Mouse (Mus musculus) lung, embryonic 14.5 days (tissue): Measurements from ENCODE around the gene Lgr4. TPM values are rescaled to one million over a fixed set of nuclear protein-coding genes. Genes with fewer than 3 reads are reported as not detected.

Experiments used
- ATAC-seq: fragments of 200-750 bp; cut with Nextera tagmentation; 2 replicates; pipeline ENCODE4 v1.8.0; 2017; ENCODE audit warnings: mild to moderate bottlenecking, moderate TSS enrichment, moderate library complexity; ENCODE audit not compliant: insufficient read depth
- DNase-seq: peaks from one replicate; pipeline ENCODE4 v3.0.0-alpha.2; 2015
- H3K27ac ChIP-seq: fragments of 300-500 bp; sonication (generic); 2 replicates; pipeline ENCODE4 v1.5.1; 2014; ENCODE audit warnings: low read depth, mild to moderate bottlenecking, moderate library complexity
- H3K27me3 ChIP-seq: fragments of 300-500 bp; sonication (generic); 2 replicates; pipeline ENCODE4 v1.6.1; 2014; ENCODE audit warnings: low read length, control low read depth; ENCODE audit not compliant: insufficient read depth
- H3K36me3 ChIP-seq: fragments of 300-500 bp; sonication (generic); 2 replicates; pipeline ENCODE4 v1.6.1; 2014; ENCODE audit warnings: control low read depth; ENCODE audit not compliant: insufficient read depth
- H3K4me1 ChIP-seq: fragments of 300-500 bp; sonication (generic); 2 replicates; pipeline ENCODE4 v1.6.1; 2014; ENCODE audit warnings: antibody characterized with exemption, control low read depth; ENCODE audit not compliant: insufficient read depth
- H3K4me2 ChIP-seq: fragments of 300-500 bp; sonication (generic); 2 replicates; pipeline ENCODE4 v1.6.1; 2014; ENCODE audit warnings: mild to moderate bottlenecking
- H3K4me3 ChIP-seq: fragments of 300-500 bp; sonication (generic); 2 replicates; pipeline ENCODE4 v1.5.1; 2014; ENCODE audit warnings: low read depth, low read length
- H3K9ac ChIP-seq: fragments of 300-500 bp; sonication (generic); 2 replicates; pipeline ENCODE4 v1.6.1; 2014
- H3K9me3 ChIP-seq: fragments of 300-500 bp; sonication (generic); 2 replicates; pipeline ENCODE4 v1.6.1; 2016; ENCODE audit warnings: low read depth, low read length, control low read depth
- CTCF ChIP-seq: IDR thresholded peaks from 2 replicates; pipeline ENCODE4 v1.5.1; 2016; ENCODE audit warnings: antibody characterized with exemption, low read depth
- WGBS: fragments of 180-500 bp; shearing (Covaris S2); extraction: QIAGEN DNeasy Blood & Tissue Kit; methylation state at CpG from one replicate; pipeline ENCODE4 v1.1.7; 2014; 5-methylcytosine and 5-hydroxymethylcytosine counted together
- polyA plus RNA-seq: library from polyadenylated mRNA; unstranded; fragments of >200 nt; fragmentation: Nextera tagmentation; extraction: Ambion mirVana; gene quantifications from 2 replicates; pipeline ENCODE4 v1.2.1, GENCODE M21; 2014

The Lgr4 gene
- polyA plus RNA-seq, 1 experiment from 2014 or later, result 3.4 TPM

DNA sequence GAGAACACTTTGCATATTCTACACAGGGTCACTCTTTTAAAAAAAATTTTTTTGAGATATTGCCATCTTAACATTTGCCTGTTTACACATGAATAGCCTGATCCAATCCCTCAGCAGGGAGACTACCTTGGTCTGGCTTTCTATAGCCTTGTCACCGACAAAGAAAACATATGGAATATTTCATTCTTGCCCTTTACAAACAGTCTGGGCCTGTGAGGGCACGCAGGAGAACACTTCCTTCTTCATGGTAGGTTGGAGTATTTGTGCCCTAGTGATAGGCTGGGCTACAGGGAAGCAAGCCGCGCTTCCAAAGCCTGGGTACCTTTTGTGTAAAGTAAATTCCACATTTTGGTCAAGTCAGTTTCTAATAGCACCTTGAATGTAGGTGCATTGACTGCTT, 11.3 kb downstream of the Lgr4 start:
- Histone ChIP-seq H3K9ac (no peak overlapping the region), H3K4me1 (peaks cover 8% of the 10 kb centered on the region), H3K27ac (no peak overlapping the region), H3K36me3 (no peaks in the 10 kb centered on the region), H3K4me2 (no peak overlapping the region), H3K9me3 (no peaks in the 10 kb centered on the region), H3K27me3 (no peaks in the 10 kb centered on the region), H3K4me3 (no peak overlapping the region)
- ATAC-seq (no peak), DNase-seq (no peak)
- no peak for TF ChIP-seq CTCF
- 53% methylated on average over 4 of the region's 4 CpGs for WGBS

DNA sequence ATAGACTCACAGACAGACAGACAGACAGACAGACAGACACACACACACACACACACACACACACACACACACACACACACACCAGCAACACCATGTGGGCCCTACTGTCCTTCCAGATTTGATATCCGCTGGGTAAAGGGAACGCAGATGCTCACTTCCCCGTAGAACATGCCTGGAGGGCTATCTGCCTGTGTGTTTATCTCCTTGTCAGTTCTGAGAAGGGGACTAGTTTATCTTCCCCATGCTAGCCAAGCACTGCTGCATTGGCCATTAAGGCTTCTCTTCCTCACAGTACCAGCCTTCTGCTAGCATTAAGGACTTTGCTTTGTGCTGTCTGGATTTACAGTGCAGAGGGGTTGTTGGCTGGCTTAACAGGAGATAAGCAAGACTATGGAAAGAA, 11.8 kb downstream of the Lgr4 start:
- H3K9ac ChIP-seq, result no peak overlapping the region
- H3K4me3 ChIP-seq, result no peak overlapping the region
- DNase-seq (no peak), ATAC-seq (no peak)
- H3K4me2 ChIP-seq, result no peak overlapping the region
- TF ChIP-seq CTCF, result no peak
- 48% methylated on average over 3 of the region's 3 CpGs for WGBS
- peaks cover 8% of the 10 kb centered on the region for H3K4me1 ChIP-seq
- H3K9me3 ChIP-seq, result no peaks in the 10 kb centered on the region
- H3K27me3 ChIP-seq, result no peaks in the 10 kb centered on the region
- no peak overlapping the region for H3K27ac ChIP-seq
- no peaks in the 10 kb centered on the region for H3K36me3 ChIP-seq

DNA sequence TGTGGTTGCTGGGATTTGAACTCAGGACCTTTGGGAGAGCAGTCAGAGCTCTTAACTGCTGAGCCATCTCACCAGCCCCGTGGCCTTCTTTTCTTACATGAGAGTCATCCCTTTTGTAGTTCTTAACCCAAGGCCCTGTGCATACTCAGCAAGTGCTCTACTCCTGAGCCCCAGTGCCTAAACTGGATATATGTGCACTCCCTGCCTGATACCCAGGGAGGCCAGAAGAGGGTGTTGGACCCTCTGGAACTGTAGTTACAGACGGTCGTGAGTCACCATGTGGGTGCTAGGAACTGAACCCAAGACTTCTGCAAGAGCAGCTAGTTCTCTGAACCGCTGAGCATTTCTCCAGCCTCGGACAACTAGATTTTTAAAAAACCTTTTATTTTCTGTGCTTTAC, 12.9 kb downstream of the Lgr4 start:
- H3K4me2 ChIP-seq, result no peak overlapping the region
- ATAC-seq, result no peak
- H3K4me3 ChIP-seq, result no peak overlapping the region
- H3K27me3 ChIP-seq, result no peaks in the 10 kb centered on the region
- H3K9me3 ChIP-seq, result no peaks in the 10 kb centered on the region
- H3K27ac ChIP-seq, result no peak overlapping the region
- WGBS, result 88% methylated on average over 5 of the region's 5 CpGs
- no peaks in the 10 kb centered on the region for H3K36me3 ChIP-seq
- TF ChIP-seq CTCF, result no peak
- no peak overlapping the region for H3K9ac ChIP-seq
- H3K4me1 ChIP-seq, result peaks cover 8% of the 10 kb centered on the region
- DNase-seq, result no peak

DNA sequence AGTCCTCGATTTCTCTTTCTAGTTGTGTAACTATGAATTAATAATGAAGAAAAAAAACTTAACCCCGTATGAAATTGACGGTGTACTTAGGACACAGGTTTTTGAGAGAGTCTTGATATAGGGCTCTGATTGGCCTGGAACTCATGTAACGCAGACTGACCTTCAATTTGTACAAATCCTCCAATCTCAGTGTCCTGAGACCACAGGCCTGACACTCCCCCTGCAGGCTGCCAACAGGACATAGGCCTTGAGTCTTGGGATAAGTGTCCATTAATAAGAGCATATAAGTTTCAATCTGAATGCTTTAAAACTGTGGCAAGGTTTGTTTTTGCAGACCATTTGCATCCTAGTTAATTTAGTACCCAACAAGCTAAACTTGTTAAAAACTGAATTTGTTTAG, 13.3 kb downstream of the Lgr4 start:
- Histone ChIP-seq H3K4me1 (peaks cover 8% of the 10 kb centered on the region), H3K4me3 (no peak overlapping the region)
- ATAC-seq, result no peak

DNA sequence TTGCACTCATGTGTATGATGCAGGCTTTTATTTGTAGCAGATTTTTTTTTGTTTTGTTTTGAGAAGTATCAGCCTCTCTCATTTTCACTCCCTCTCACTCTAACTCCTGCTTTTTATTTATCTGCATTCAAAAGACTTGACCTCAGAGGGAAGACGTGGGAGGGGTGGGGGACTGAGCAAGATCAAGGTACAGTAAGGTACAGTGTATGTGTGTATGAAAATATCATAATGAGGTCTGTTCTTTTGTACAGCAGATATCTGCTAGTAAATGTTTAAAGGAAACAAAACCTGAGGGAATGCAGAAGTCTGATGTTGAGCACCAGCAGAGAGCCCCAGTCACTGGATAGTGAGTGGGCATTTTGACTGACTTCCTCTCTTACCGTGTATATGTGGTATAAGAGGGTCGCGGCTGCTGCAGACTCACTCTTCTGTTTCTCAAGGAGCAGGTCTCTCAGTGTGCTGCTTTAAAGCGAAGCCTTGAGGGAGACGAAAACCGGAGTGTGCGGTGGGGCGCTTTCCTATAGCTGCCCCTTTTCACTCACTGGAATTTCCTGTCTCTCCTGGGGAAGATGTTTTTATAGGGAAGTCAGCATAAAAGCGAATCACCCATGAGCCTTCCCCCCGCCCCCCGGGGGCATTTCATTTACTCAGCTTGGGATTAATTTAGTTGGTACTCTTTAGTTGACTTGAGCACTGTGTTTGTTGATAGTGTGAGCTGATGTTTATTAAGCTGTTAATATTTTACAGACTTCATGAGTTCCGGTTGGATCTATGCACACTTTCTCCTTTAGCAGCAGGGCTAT, 14.7 kb downstream of the Lgr4 start:
- DNase-seq, result peak; percentile 13
- no peaks in the 10 kb centered on the region for H3K9me3 ChIP-seq
- peak overlapping the region; percentile 29; the same call in 1 of the 2 replicates for H3K4me2 ChIP-seq
- H3K27ac ChIP-seq, result no peak overlapping the region
- no peak overlapping the region for H3K9ac ChIP-seq
- WGBS, result 31% methylated on average over 13 of the region's 13 CpGs
- H3K4me1 ChIP-seq, result peaks cover 8% of the 10 kb centered on the region
- H3K4me3 ChIP-seq, result no peak overlapping the region
- TF ChIP-seq CTCF, result no peak
- no peaks in the 10 kb centered on the region for H3K27me3 ChIP-seq
- H3K36me3 ChIP-seq, result no peaks in the 10 kb centered on the region
- ATAC-seq, result peak; percentile 21; the same call in 1 of the 2 replicates

More for the DNA sequence above, 13.3 kb downstream of the Lgr4 start:
- WGBS, result 92% methylated on average over 4 of the region's 4 CpGs
- no peak overlapping the region for H3K4me2 ChIP-seq
- no peak for DNase-seq
- no peak for TF ChIP-seq CTCF
- H3K27ac ChIP-seq, result no peak overlapping the region
- H3K36me3 ChIP-seq, result no peaks in the 10 kb centered on the region
- H3K9ac ChIP-seq, result no peak overlapping the region
- no peaks in the 10 kb centered on the region for H3K9me3 ChIP-seq
- H3K27me3 ChIP-seq, result no peaks in the 10 kb centered on the region

DNA sequence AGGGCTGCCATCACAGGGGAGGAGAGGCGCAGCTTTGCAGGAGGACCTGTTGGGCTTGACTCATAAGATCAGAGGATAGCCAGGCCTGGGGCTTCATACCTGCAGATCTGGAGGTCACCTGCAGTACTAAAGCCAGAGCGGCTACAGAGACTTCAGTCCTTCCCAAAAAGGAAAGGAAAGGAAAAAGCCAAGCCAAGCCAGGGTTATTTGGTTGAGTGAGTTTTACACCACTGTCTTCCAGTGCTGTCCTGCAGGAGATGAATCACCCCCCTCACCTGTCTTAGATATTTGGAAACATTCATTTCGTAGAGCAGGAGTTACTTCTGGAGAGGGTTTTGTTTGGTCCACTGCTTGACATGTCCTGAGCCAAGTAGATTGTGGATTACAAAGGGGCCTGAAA, 15.7 kb downstream of the Lgr4 start:
- H3K27me3 ChIP-seq, result no peaks in the 10 kb centered on the region
- 74% methylated on average over 3 of the region's 3 CpGs for WGBS

DNA sequence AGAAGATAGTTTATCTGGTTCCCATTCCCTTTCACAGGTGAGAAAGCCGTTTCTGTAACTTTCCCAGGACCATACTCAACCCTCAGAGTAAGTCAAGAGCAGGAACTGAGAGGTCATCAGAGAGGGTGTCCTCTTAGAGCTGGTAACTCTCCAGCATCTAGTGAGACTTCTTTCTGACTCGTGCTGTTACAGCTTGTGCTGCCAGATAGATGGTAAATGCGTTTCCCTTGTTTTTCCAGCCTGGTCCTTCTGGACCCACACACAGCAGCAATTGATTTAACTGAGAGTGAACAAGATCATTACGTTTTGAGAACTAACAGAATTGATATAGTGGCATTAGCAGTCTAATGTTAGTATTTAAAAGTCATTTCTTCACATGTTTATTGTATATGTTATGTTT, 16.6 kb downstream of the Lgr4 start:
- Histone ChIP-seq H3K36me3 (no peaks in the 10 kb centered on the region), H3K4me2 (no peak overlapping the region), H3K4me1 (peaks cover 8% of the 10 kb centered on the region), H3K9ac (no peak overlapping the region), H3K27me3 (no peaks in the 10 kb centered on the region), H3K27ac (no peak overlapping the region), H3K9me3 (no peaks in the 10 kb centered on the region), H3K4me3 (no peak overlapping the region)
- no peak for ATAC-seq
- TF ChIP-seq CTCF, result no peak
- no peak for DNase-seq
- WGBS, result 54% methylated on average over 4 of the region's 4 CpGs

More for the DNA sequence above, 15.7 kb downstream of the Lgr4 start:
- no peak overlapping the region for H3K27ac ChIP-seq
- no peak overlapping the region for H3K4me3 ChIP-seq
- no peaks in the 10 kb centered on the region for H3K9me3 ChIP-seq
- TF ChIP-seq CTCF, result no peak
- ATAC-seq, result no peak
- DNase-seq, result no peak
- peaks cover 8% of the 10 kb centered on the region for H3K4me1 ChIP-seq
- H3K9ac ChIP-seq, result no peak overlapping the region
- no peak overlapping the region for H3K4me2 ChIP-seq
- no peaks in the 10 kb centered on the region for H3K36me3 ChIP-seq
